ENCODE assay signal across 11 mouse cellular contexts in the genomic region with DNA sequence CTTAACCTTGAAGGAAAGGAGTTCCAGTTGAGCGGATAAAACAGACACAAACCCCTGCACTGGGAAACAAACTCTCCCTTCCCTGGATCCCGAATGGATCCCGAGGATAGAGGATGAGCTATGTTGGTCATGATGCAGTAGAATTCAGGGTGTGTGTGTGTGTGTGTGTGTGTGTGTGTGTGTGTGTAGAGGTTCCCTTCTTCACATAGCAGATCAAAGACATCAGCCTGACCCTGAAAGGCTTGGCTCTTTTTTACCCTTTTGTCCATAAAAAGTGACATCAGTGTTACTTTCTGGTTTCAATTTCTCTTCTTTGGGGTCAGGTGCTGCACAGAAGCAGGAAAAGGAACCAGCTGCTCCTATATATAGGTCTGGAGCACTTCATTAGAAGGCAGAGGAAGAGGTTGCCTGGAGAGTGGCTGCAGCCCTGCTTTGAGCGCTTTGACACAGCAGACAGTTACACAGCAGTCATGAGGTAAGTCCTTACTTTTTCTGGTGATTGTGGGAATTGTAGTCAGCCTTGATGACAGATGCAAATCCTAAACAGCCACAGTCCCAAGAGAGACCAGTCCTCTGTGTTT. TPM values are rescaled to one million over a fixed set of nuclear protein-coding genes. Genes with fewer than 3 reads are reported as not detected.
DNase-seq lines count a peak whose midpoint lies in the region; ATAC-seq lines count a peak whose summit lies in the region.
"Had no signal": no experiment of that assay in that cellular context is flagged by ENCODE, and none has a peak within 500 bp of the region (broad histone marks: within the 10 kb centered on the region; RNA-seq: fewer than 3 reads in every experiment).

No protein-coding gene starts in this region.

- 49% methylated on average over 4 of the region's 4 CpGs for WGBS in heart, embryonic 16.5 days
- WGBS in kidney, embryonic 15.5 days = 30% methylated on average over 4 of the region's 4 CpGs
- WGBS in forebrain, embryonic 11.5 days = 82% methylated on average over 4 of the region's 4 CpGs

- no peak overlapping the region for H3K9ac ChIP-seq in heart, embryonic 16.5 days (ENCODE audit: low read length)
- H3K9ac ChIP-seq in kidney, embryonic 15.5 days = no peak overlapping the region
- H3K9ac ChIP-seq in forebrain, embryonic 11.5 days (ENCODE audit: low read length) = no peak overlapping the region
- H3K9ac ChIP-seq: embryonic facial prominence, embryonic 15.5 days had no signal

- peaks cover 8% of the 10 kb centered on the region for H3K4me1 ChIP-seq in heart, embryonic 16.5 days (ENCODE audit: control insufficient read depth, insufficient read depth, low read length)
- H3K4me1 ChIP-seq in kidney, embryonic 15.5 days = peaks cover 16% of the 10 kb centered on the region
- H3K4me1 ChIP-seq in forebrain, embryonic 11.5 days (replicated peaks; ENCODE audit: control insufficient read depth, insufficient read depth, low read length) = no peaks in the 10 kb centered on the region
- H3K4me1 ChIP-seq: embryonic facial prominence, embryonic 15.5 days had no signal

- H3K4me2 ChIP-seq in heart, embryonic 16.5 days (ENCODE audit: low read depth, low read length) = no peak overlapping the region
- 0 out of 2 replicates have a peak overlapping the region, but pooled peaks have one; percentile 16 for H3K4me2 ChIP-seq in kidney, embryonic 15.5 days
- no peak overlapping the region for H3K4me2 ChIP-seq in forebrain, embryonic 11.5 days (ENCODE audit: low read depth, low read length, severe bottlenecking)
- H3K4me2 ChIP-seq: embryonic facial prominence, embryonic 15.5 days had no signal

- H3K36me3 ChIP-seq in heart, embryonic 16.5 days (ENCODE audit: control insufficient read depth, insufficient read depth) = peaks cover 7% of the 10 kb centered on the region; the same call in 1 of the 2 replicates
- H3K36me3 ChIP-seq in kidney, embryonic 15.5 days = 0 out of 2 replicates have a peak, but pooled peaks cover 7% of the 10 kb centered on the region
- no peaks in the 10 kb centered on the region for H3K36me3 ChIP-seq in forebrain, embryonic 11.5 days (ENCODE audit: control insufficient read depth, insufficient read depth, low read length)

- no peaks in the 10 kb centered on the region for H3K27me3 ChIP-seq in heart, embryonic 16.5 days (ENCODE audit: control insufficient read depth, insufficient read depth, low read length)
- H3K27me3 ChIP-seq in kidney, embryonic 15.5 days = no peaks in the 10 kb centered on the region
- H3K27me3 ChIP-seq in forebrain, embryonic 11.5 days (ENCODE audit: control insufficient read depth, insufficient read depth, low read length) = no peaks in the 10 kb centered on the region
- H3K27me3 ChIP-seq: embryonic facial prominence, embryonic 15.5 days had no signal

- H3K9me3 ChIP-seq in heart, embryonic 16.5 days (replicated peaks; ENCODE audit: control insufficient read depth, low read length) = no peaks in the 10 kb centered on the region
- H3K9me3 ChIP-seq in kidney, embryonic 15.5 days (replicated peaks) = no peaks in the 10 kb centered on the region
- H3K9me3 ChIP-seq in forebrain, embryonic 11.5 days (ENCODE audit: control insufficient read depth, low read length) = no peaks in the 10 kb centered on the region
- H3K9me3 ChIP-seq: embryonic facial prominence, embryonic 15.5 days had no signal

- ATAC-seq in heart, embryonic 16.5 days (replicated peaks; ENCODE audit: extremely low read depth, insufficient read depth, low FRiP score) = 0 out of 2 replicates have a peak, but pooled peaks have one; percentile 52
- peak; percentile 82 for ATAC-seq in kidney, embryonic 15.5 days (replicated peaks; ENCODE audit: low FRiP score)
- no peak for ATAC-seq in forebrain, embryonic 11.5 days (replicated peaks; ENCODE audit: low FRiP score)

- no peak overlapping the region for H3K4me3 ChIP-seq in heart, embryonic 16.5 days (ENCODE audit: low read length)
- no peak overlapping the region for H3K4me3 ChIP-seq in kidney, embryonic 15.5 days (replicated peaks)
- H3K4me3 ChIP-seq in forebrain, embryonic 11.5 days (ENCODE audit: low read depth, low read length) = no peak overlapping the region
- H3K4me3 ChIP-seq: embryonic facial prominence, embryonic 15.5 days had no signal

- no peak for DNase-seq in heart, postnatal 14 days
- DNase-seq in thymus, postnatal 4 days = peak; percentile 23
- no peak for DNase-seq in thymus, postnatal 10 days (ENCODE audit: low spot score in 2 of 2)
- DNase-seq in cerebellum, postnatal 36 days = no peak
- DNase-seq in left cerebral cortex, adult 9 months (ENCODE audit: low spot score in 2 of 2) = no peak
- no peak for DNase-seq in forebrain, embryonic 11.5 days (ENCODE audit: low spot score)
- DNase-seq: cerebellum, adult 2 months had no signal

- intact Hi-C loops in heart, postnatal 14 days (cut with DNase I) = no loop called here

- H3K27ac ChIP-seq in heart, embryonic 16.5 days (ENCODE audit: low read length) = no peak overlapping the region
- H3K27ac ChIP-seq in kidney, embryonic 15.5 days = peak overlapping the region; percentile 60
- no peak overlapping the region for H3K27ac ChIP-seq in forebrain, embryonic 11.5 days (ENCODE audit: low read depth, low read length)
- H3K27ac ChIP-seq: embryonic facial prominence, embryonic 15.5 days had no signal

RNA-seq across cellular contexts. Expression of a gene that starts 13.3 kb away (rescaled TPM):
- 2.1 and 3.7 TPM in 2 replicates for polyA plus RNA-seq in heart, embryonic 16.5 days (2015; fragmentation: Nextera tagmentation; extraction: Ambion mirVana)
- total RNA-seq in heart, postnatal 14 days (2021) = 1 to 10 TPM; 1.2 to 1.3 TPM
- 2.0 TPM in 2 replicates for polyA plus RNA-seq in kidney, embryonic 15.5 days (2015; fragmentation: Nextera tagmentation; extraction: Ambion mirVana)
- polyA plus RNA-seq in forebrain, embryonic 11.5 days (2014; fragmentation: Nextera tagmentation; extraction: Ambion mirVana) = 0.25 and 0.52 TPM in 2 replicates

RNA-seq across cellular contexts. Expression of a gene that starts 19.5 kb away (rescaled TPM):
- polyA plus RNA-seq in heart, embryonic 16.5 days (2015; fragmentation: Nextera tagmentation; extraction: Ambion mirVana) = 9.5 and 10.7 TPM in 2 replicates
- 1 to 10 TPM; 3.3 to 3.5 TPM for total RNA-seq in heart, postnatal 14 days (2021)
- 9.5 and 9.7 TPM in 2 replicates for polyA plus RNA-seq in kidney, embryonic 15.5 days (2015; fragmentation: Nextera tagmentation; extraction: Ambion mirVana)
- 4.9 and 6.4 TPM in 2 replicates for polyA plus RNA-seq in forebrain, embryonic 11.5 days (2014; fragmentation: Nextera tagmentation; extraction: Ambion mirVana)

RNA-seq across cellular contexts. Expression of a gene that starts 31.8 kb away (rescaled TPM):
- polyA plus RNA-seq in heart, embryonic 16.5 days (2015; fragmentation: Nextera tagmentation; extraction: Ambion mirVana) = 2.5 and 3.2 TPM in 2 replicates
- under 1 TPM; 0.88 to 1.00 TPM for total RNA-seq in heart, postnatal 14 days (2021)
- 0.13 and 0.36 TPM in 2 replicates for polyA plus RNA-seq in kidney, embryonic 15.5 days (2015; fragmentation: Nextera tagmentation; extraction: Ambion mirVana)
- polyA plus RNA-seq in forebrain, embryonic 11.5 days (2014; fragmentation: Nextera tagmentation; extraction: Ambion mirVana) = 0.08 TPM in 1 of 2 replicates, not detected in the other

RNA-seq across cellular contexts. Expression of a gene that starts 37.8 kb away (rescaled TPM):
- polyA plus RNA-seq in heart, embryonic 16.5 days (2015; fragmentation: Nextera tagmentation; extraction: Ambion mirVana) = 0.49 and 0.52 TPM in 2 replicates
- total RNA-seq in heart, postnatal 14 days (2021) = under 1 TPM; 0.50 to 0.56 TPM
- polyA plus RNA-seq in kidney, embryonic 15.5 days (2015; fragmentation: Nextera tagmentation; extraction: Ambion mirVana) = 0.88 and 0.99 TPM in 2 replicates
- polyA plus RNA-seq in forebrain, embryonic 11.5 days (2014; fragmentation: Nextera tagmentation; extraction: Ambion mirVana) = 0.21 TPM in 1 of 2 replicates, not detected in the other
- polyA plus RNA-seq: neural tube, embryonic 11.5 days had no signal

RNA-seq across cellular contexts. Expression of a gene that starts 42.7 kb away (rescaled TPM):
- polyA plus RNA-seq in heart, embryonic 16.5 days (2015; fragmentation: Nextera tagmentation; extraction: Ambion mirVana) = 28.9 and 32.0 TPM in 2 replicates
- total RNA-seq in heart, postnatal 14 days (2021) = 10 to 100 TPM; 26.9 to 28.6 TPM
- polyA plus RNA-seq in kidney, embryonic 15.5 days (2015; fragmentation: Nextera tagmentation; extraction: Ambion mirVana) = 31.2 and 32.5 TPM in 2 replicates
- polyA plus RNA-seq in forebrain, embryonic 11.5 days (2014; fragmentation: Nextera tagmentation; extraction: Ambion mirVana) = 20.9 and 21.5 TPM in 2 replicates
